Comparison of ENCODE assay signal across 23 mouse cellular contexts in genomic region chr10:117499864-117500453, GRCm38 (mm10).
A peak's percentile ranks its signal among the peaks of the same experiment; 100 is the strongest.
DNase-seq lines count a peak whose midpoint lies in the region; ATAC-seq and TF ChIP-seq lines count a peak whose summit lies in the region.
"Had no signal": no experiment of that assay in that cellular context is flagged by ENCODE, and none has a peak within 500 bp of the region (broad histone marks: within the 10 kb centered on the region; RNA-seq: fewer than 3 reads in every experiment).

No protein-coding gene starts in this region.

- no peak overlapping the region for H3K9ac ChIP-seq in heart, embryonic 11.5 days (ENCODE audit: low read depth, low read length)
- no peak overlapping the region for H3K9ac ChIP-seq in kidney, embryonic 14.5 days (ENCODE audit: low read depth, low read length)
- no peak overlapping the region for H3K9ac ChIP-seq in midbrain, embryonic 11.5 days (ENCODE audit: low read length)
- no peak overlapping the region for H3K9ac ChIP-seq in midbrain, postnatal 0 days (replicated peaks; ENCODE audit: low read length, poor library complexity, severe bottlenecking)
- no peak overlapping the region for H3K9ac ChIP-seq in intestine, postnatal 0 days (ENCODE audit: low read depth, low read length)

- 78% methylated on average over 6 of the region's 6 CpGs for WGBS in heart, embryonic 11.5 days (ENCODE audit: insufficient replicate concordance)
- WGBS in kidney, embryonic 14.5 days: 63% methylated on average over 6 of the region's 6 CpGs
- 75% methylated on average over 6 of the region's 6 CpGs for WGBS in midbrain, embryonic 11.5 days
- WGBS in midbrain, postnatal 0 days: 70% methylated on average over 6 of the region's 6 CpGs
- WGBS in intestine, postnatal 0 days: 78% methylated on average over 6 of the region's 6 CpGs

- H3K27ac ChIP-seq in heart, embryonic 11.5 days (ENCODE audit: low read depth, low read length): no peak overlapping the region
- no peak overlapping the region for H3K27ac ChIP-seq in kidney, embryonic 14.5 days (ENCODE audit: low read depth, low read length)
- no peak overlapping the region for H3K27ac ChIP-seq in midbrain, embryonic 11.5 days (ENCODE audit: low read depth, low read length)
- no peak overlapping the region for H3K27ac ChIP-seq in midbrain, postnatal 0 days (ENCODE audit: low read depth, low read length)
- no peak overlapping the region for H3K27ac ChIP-seq in intestine, postnatal 0 days (ENCODE audit: low read depth, low read length)

- no peak for TF ChIP-seq CTCF in midbrain, postnatal 0 days (IDR thresholded peaks at IDR 0.05)
- TF ChIP-seq CTCF in intestine, postnatal 0 days (IDR thresholded peaks at IDR 0.05; ENCODE audit: low read depth): no peak

- no peak overlapping the region for H3K4me3 ChIP-seq in heart, embryonic 11.5 days (ENCODE audit: low read depth, low read length)
- no peak overlapping the region for H3K4me3 ChIP-seq in kidney, embryonic 14.5 days (ENCODE audit: low read length)
- H3K4me3 ChIP-seq in midbrain, embryonic 11.5 days (ENCODE audit: low read depth, low read length): no peak overlapping the region
- H3K4me3 ChIP-seq in midbrain, postnatal 0 days (ENCODE audit: low read depth, low read length): no peak overlapping the region
- H3K4me3 ChIP-seq in intestine, postnatal 0 days (ENCODE audit: low read depth, low read length): no peak overlapping the region

- H3K4me1 ChIP-seq in heart, embryonic 11.5 days (ENCODE audit: control insufficient read depth, insufficient read depth, low read length): peaks cover 3% of the 10 kb centered on the region; the same call in 1 of the 2 replicates
- no peaks in the 10 kb centered on the region for H3K4me1 ChIP-seq in kidney, embryonic 14.5 days (ENCODE audit: control insufficient read depth, insufficient read depth, low read length)
- no peaks in the 10 kb centered on the region for H3K4me1 ChIP-seq in midbrain, embryonic 11.5 days (ENCODE audit: control insufficient read depth, insufficient read depth, low read length)
- no peaks in the 10 kb centered on the region for H3K4me1 ChIP-seq in midbrain, postnatal 0 days (ENCODE audit: insufficient read depth, low read length)
- H3K4me1 ChIP-seq in intestine, postnatal 0 days (replicated peaks; ENCODE audit: control insufficient read depth, insufficient read depth, low read length): no peaks in the 10 kb centered on the region

- H3K4me2 ChIP-seq in heart, embryonic 11.5 days: no peak overlapping the region
- no peak overlapping the region for H3K4me2 ChIP-seq in kidney, embryonic 14.5 days (replicated peaks; ENCODE audit: low read depth, low read length)
- no peak overlapping the region for H3K4me2 ChIP-seq in midbrain, embryonic 11.5 days
- H3K4me2 ChIP-seq in midbrain, postnatal 0 days (ENCODE audit: low read depth, low read length, poor library complexity, severe bottlenecking): no peak overlapping the region
- H3K4me2 ChIP-seq in intestine, postnatal 0 days (replicated peaks; ENCODE audit: low read depth): no peak overlapping the region

- no peaks in the 10 kb centered on the region for H3K36me3 ChIP-seq in heart, embryonic 11.5 days (ENCODE audit: control insufficient read depth, insufficient read depth, low read length)
- no peaks in the 10 kb centered on the region for H3K36me3 ChIP-seq in kidney, embryonic 14.5 days (ENCODE audit: control insufficient read depth, insufficient read depth, low read length)
- H3K36me3 ChIP-seq in midbrain, embryonic 11.5 days (ENCODE audit: control insufficient read depth, insufficient read depth, low read length): no peaks in the 10 kb centered on the region
- H3K36me3 ChIP-seq in midbrain, postnatal 0 days (ENCODE audit: insufficient read depth, low read length): no peaks in the 10 kb centered on the region
- no peaks in the 10 kb centered on the region for H3K36me3 ChIP-seq in intestine, postnatal 0 days (ENCODE audit: control insufficient read depth, insufficient read depth)
- H3K36me3 ChIP-seq: G1E had no signal

- no peaks in the 10 kb centered on the region for H3K27me3 ChIP-seq in heart, embryonic 11.5 days (ENCODE audit: control insufficient read depth, insufficient read depth, low read length)
- no peaks in the 10 kb centered on the region for H3K27me3 ChIP-seq in kidney, embryonic 14.5 days (ENCODE audit: control insufficient read depth, insufficient read depth, low read length)
- no peaks in the 10 kb centered on the region; the same call in 1 of the 2 replicates for H3K27me3 ChIP-seq in midbrain, embryonic 11.5 days (ENCODE audit: control insufficient read depth, insufficient read depth, low read length)
- no peaks in the 10 kb centered on the region for H3K27me3 ChIP-seq in midbrain, postnatal 0 days (ENCODE audit: insufficient read depth, low read length)
- no peaks in the 10 kb centered on the region for H3K27me3 ChIP-seq in intestine, postnatal 0 days (replicated peaks; ENCODE audit: control insufficient read depth, insufficient read depth, low read length)
- H3K27me3 ChIP-seq: CH12.LX had no signal

- ATAC-seq in heart, embryonic 11.5 days (replicated peaks; ENCODE audit: insufficient number of reproducible peaks, low FRiP score, low TSS enrichment): no peak
- ATAC-seq in kidney, embryonic 14.5 days (ENCODE audit: low FRiP score, low TSS enrichment): peak; percentile 71
- ATAC-seq in midbrain, embryonic 11.5 days (ENCODE audit: low FRiP score): no peak
- ATAC-seq in midbrain, postnatal 0 days (ENCODE audit: low FRiP score): no peak
- ATAC-seq in intestine, postnatal 0 days: no peak
- ATAC-seq: activated CD4-positive, CD25-positive, alpha-beta regulatory T cell, adult 4 months; CD4-positive, CD25-positive, alpha-beta regulatory T cell, adult 4 months; Patski had no signal

- H3K9me3 ChIP-seq in heart, embryonic 11.5 days (replicated peaks; ENCODE audit: control insufficient read depth, low read length): no peaks in the 10 kb centered on the region
- H3K9me3 ChIP-seq in kidney, embryonic 14.5 days (ENCODE audit: control insufficient read depth, low read length): no peaks in the 10 kb centered on the region
- no peaks in the 10 kb centered on the region for H3K9me3 ChIP-seq in midbrain, embryonic 11.5 days (ENCODE audit: control insufficient read depth, low read length)
- no peaks in the 10 kb centered on the region for H3K9me3 ChIP-seq in midbrain, postnatal 0 days (ENCODE audit: low read length)
- no peaks in the 10 kb centered on the region for H3K9me3 ChIP-seq in intestine, postnatal 0 days (ENCODE audit: control insufficient read depth)
- H3K9me3 ChIP-seq: G1E had no signal

- DNase-seq in heart, adult 11 months: peak; percentile 4
- DNase-seq in kidney, adult 9 months: no peak
- peak; percentile 81 for DNase-seq in midbrain, embryonic 11.5 days (ENCODE audit: low spot score, missing footprints)
- no peak for DNase-seq in midbrain, postnatal 0 days (ENCODE audit: low spot score)
- DNase-seq in 3T3-L1 (ENCODE audit: low read depth, low spot score): peak; percentile 92
- DNase-seq: adrenal gland, adult 2 months; adrenal gland, adult 8-10 months; adrenal gland, postnatal 10 days; adrenal gland, postnatal 14 days; adrenal gland, postnatal 25 days; adrenal gland, postnatal 36 days; B cell, adult 2 months; cerebellum, adult 11 months; cerebellum, adult 11-12 months; cerebellum, adult 18-20 months had no signal

Comparison
In these comparisons a context has a peak if more than half of its experiments do, and no peak if none do; other contexts are left out.
1. DNase-seq: peak in heart, adult 11 months (single experiment), midbrain, embryonic 11.5 days (single experiment) and 3T3-L1 (single experiment); none in kidney, adult 9 months (single experiment) and midbrain, postnatal 0 days (single experiment).